Mouse (Mus musculus): Measurements from ENCODE around the gene Kctd19. TPM values are rescaled to one million over a fixed set of nuclear protein-coding genes. Genes with fewer than 3 reads are reported as not detected.
A peak's percentile ranks its signal among the peaks of the same experiment; 100 is the strongest.

Gene Kctd19
- polyA plus RNA-seq, 1 experiment from 2014 or later = not detected

DNA sequence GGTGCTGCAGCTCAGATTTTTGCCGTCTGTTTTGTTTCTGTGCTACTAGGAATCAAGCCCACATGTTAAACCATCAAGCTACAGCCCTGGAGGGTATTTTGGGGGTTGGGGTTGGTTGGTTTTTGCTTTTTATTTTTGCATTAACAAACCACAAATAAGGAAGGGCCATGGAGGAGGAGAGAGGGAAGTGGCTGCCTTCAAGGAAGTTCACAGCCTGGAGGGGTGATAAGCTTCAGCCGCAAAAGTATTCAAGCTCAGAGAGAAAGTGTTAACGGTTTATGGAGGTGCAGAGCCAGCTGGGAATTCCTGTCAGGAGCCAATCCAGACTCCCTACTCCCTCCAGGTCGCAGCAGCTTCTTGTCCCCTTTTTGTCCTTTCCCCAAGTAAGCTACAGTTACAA, 74.3 kb downstream of the Kctd19 start:
- no peak for ATAC-seq (ENCODE audit: low FRiP score)
- peaks cover 7% of the 10 kb centered on the region; the same call in 1 of the 2 replicates for H3K4me1 ChIP-seq (replicated peaks)
- no peak overlapping the region for H3K4me3 ChIP-seq
- no peaks in the 10 kb centered on the region for H3K9me3 ChIP-seq
- peaks cover 13% of the 10 kb centered on the region for H3K36me3 ChIP-seq
- H3K9ac ChIP-seq = no peak overlapping the region
- no peak overlapping the region for H3K27ac ChIP-seq
- H3K27me3 ChIP-seq = peaks cover 4% of the 10 kb centered on the region; the same call in 1 of the 2 replicates
- no peak overlapping the region for H3K4me2 ChIP-seq
- WGBS = 70% methylated on average over 4 of the region's 4 CpGs

DNA sequence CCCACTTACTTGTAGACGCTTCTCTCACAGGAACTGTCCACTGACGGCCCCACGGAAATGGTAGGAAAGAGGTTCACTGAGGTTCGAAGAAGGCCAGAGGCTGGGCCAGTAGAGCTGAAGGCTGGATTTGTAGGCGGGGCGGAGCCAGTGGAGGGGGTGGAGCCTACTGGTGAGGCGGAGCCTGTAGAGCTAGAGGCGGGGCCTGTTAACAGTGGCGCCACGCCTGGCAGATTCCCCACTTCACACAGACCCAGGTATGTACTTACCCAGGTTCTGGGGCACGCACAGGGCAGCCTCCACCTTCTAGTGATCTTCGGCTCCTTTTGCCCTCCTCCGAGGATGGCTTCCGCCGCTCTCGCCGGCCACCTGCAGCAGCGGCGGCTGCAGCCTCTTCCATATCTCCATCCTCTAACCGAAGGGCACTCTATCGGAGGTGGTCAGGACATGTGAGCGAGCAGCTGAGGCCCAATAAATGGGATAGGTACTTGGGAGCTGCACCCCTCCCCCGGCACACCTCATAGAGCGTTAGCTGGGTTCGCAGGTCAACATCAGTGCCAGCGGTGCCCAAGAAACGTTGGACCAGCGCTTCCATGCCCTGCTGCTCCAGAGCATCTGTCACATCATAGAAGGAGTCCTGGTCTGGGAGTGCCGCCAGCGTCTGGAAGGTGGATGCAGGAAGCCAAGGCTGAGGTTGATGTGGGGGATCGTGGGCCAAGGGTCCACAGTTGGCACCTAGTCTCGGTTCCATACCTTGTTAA, 76.8 kb downstream of the Kctd19 start:
- peaks cover 6% of the 10 kb centered on the region; the same call in 1 of the 2 replicates for H3K4me1 ChIP-seq (replicated peaks)
- H3K36me3 ChIP-seq = peaks cover 33% of the 10 kb centered on the region
- no peaks in the 10 kb centered on the region for H3K9me3 ChIP-seq
- H3K4me2 ChIP-seq = peak overlapping the region; percentile 23
- H3K4me3 ChIP-seq = 0 out of 2 replicates have a peak overlapping the region, but pooled peaks have one; percentile 7
- 0 out of 2 replicates have a peak, but pooled peaks have one; percentile 1 for ATAC-seq (ENCODE audit: low FRiP score)
- peaks cover 4% of the 10 kb centered on the region; the same call in 1 of the 2 replicates for H3K27me3 ChIP-seq
- H3K9ac ChIP-seq = no peak overlapping the region
- 51% methylated on average over 32 of the region's 32 CpGs for WGBS
- no peak overlapping the region for H3K27ac ChIP-seq

Other genes with a start within 250 kb of the Kctd19 start
- gene Cbfb, start 242.8 kb downstream of the Kctd19 start, polyA plus RNA-seq (2015; fragmentation: Nextera tagmentation; extraction: Ambion mirVana) = 33.0 and 35.6 TPM in 2 replicates
- gene D230025D16Rik, start 188.4 kb downstream of the Kctd19 start, polyA plus RNA-seq (2015; fragmentation: Nextera tagmentation; extraction: Ambion mirVana) = 27.4 and 29.5 TPM in 2 replicates
- gene B3gnt9, start 158.3 kb downstream of the Kctd19 start, polyA plus RNA-seq (2015; fragmentation: Nextera tagmentation; extraction: Ambion mirVana) = 6.2 and 6.7 TPM in 2 replicates
- gene Tradd, start 148.9 kb downstream of the Kctd19 start, polyA plus RNA-seq (2015; fragmentation: Nextera tagmentation; extraction: Ambion mirVana) = 19.9 and 21.1 TPM in 2 replicates
- 1.1 and 1.2 TPM in 2 replicates for gene Fbxl8, start 148.9 kb downstream of the Kctd19 start, polyA plus RNA-seq (2015; fragmentation: Nextera tagmentation; extraction: Ambion mirVana)
- 0.27 and 0.44 TPM in 2 replicates for gene Hsf4, start 143.7 kb downstream of the Kctd19 start, polyA plus RNA-seq (2015; fragmentation: Nextera tagmentation; extraction: Ambion mirVana)
- 3.9 and 4.5 TPM in 2 replicates for gene Nol3, start 137.4 kb downstream of the Kctd19 start, polyA plus RNA-seq (2015; fragmentation: Nextera tagmentation; extraction: Ambion mirVana)
- 114 and 119 TPM in 2 replicates for gene 4931428F04Rik, start 123.6 kb downstream of the Kctd19 start, polyA plus RNA-seq (2015; fragmentation: Nextera tagmentation; extraction: Ambion mirVana)
- 14.3 and 14.6 TPM in 2 replicates for gene Exoc3l, start 117.4 kb downstream of the Kctd19 start, polyA plus RNA-seq (2015; fragmentation: Nextera tagmentation; extraction: Ambion mirVana)
- gene E2f4, start 115.8 kb downstream of the Kctd19 start, polyA plus RNA-seq (2015; fragmentation: Nextera tagmentation; extraction: Ambion mirVana) = 45.6 and 47.0 TPM in 2 replicates
- gene Elmo3, start 107.9 kb downstream of the Kctd19 start, polyA plus RNA-seq (2015; fragmentation: Nextera tagmentation; extraction: Ambion mirVana) = 1.5 and 1.6 TPM in 2 replicates
- 0.82 and 1.4 TPM in 2 replicates for gene Lrrc29, start 87.2 kb downstream of the Kctd19 start, polyA plus RNA-seq (2015; fragmentation: Nextera tagmentation; extraction: Ambion mirVana)
- 133 and 136 TPM in 2 replicates for gene Tmem208, start 87.1 kb downstream of the Kctd19 start, polyA plus RNA-seq (2015; fragmentation: Nextera tagmentation; extraction: Ambion mirVana)
- 0.74 and 0.76 TPM in 2 replicates for gene Fhod1, start 65.5 kb downstream of the Kctd19 start, polyA plus RNA-seq (2015; fragmentation: Nextera tagmentation; extraction: Ambion mirVana)
- 7.3 and 7.4 TPM in 2 replicates for gene Slc9a5, start 64.7 kb downstream of the Kctd19 start, polyA plus RNA-seq (2015; fragmentation: Nextera tagmentation; extraction: Ambion mirVana)
- gene Plekhg4, start 40.2 kb downstream of the Kctd19 start, polyA plus RNA-seq (2015; fragmentation: Nextera tagmentation; extraction: Ambion mirVana) = 1.6 and 1.9 TPM in 2 replicates
- gene Lrrc36, start 69 bp upstream of the Kctd19 start, polyA plus RNA-seq (2015; fragmentation: Nextera tagmentation; extraction: Ambion mirVana) = 1.1 and 1.7 TPM in 2 replicates
- 170 and 181 TPM in 2 replicates for gene Tppp3, start 58.0 kb upstream of the Kctd19 start, polyA plus RNA-seq (2015; fragmentation: Nextera tagmentation; extraction: Ambion mirVana)
- 30.9 and 34.3 TPM in 2 replicates for gene Zdhhc1, start 83.4 kb upstream of the Kctd19 start, polyA plus RNA-seq (2015; fragmentation: Nextera tagmentation; extraction: Ambion mirVana)
- 7.8 and 11.0 TPM in 2 replicates for gene Hsd11b2, start 105.3 kb upstream of the Kctd19 start, polyA plus RNA-seq (2015; fragmentation: Nextera tagmentation; extraction: Ambion mirVana)
- 201 and 203 TPM in 2 replicates for gene Atp6v0d1, start 152.5 kb upstream of the Kctd19 start, polyA plus RNA-seq (2015; fragmentation: Nextera tagmentation; extraction: Ambion mirVana)
- gene Ripor1, start 191.8 kb upstream of the Kctd19 start, polyA plus RNA-seq (2015; fragmentation: Nextera tagmentation; extraction: Ambion mirVana) = 26.6 and 27.1 TPM in 2 replicates
- 114 and 120 TPM in 2 replicates for gene Ctcf, start 223.1 kb upstream of the Kctd19 start, polyA plus RNA-seq (2015; fragmentation: Nextera tagmentation; extraction: Ambion mirVana)
- 0.43 and 1.2 TPM in 2 replicates for gene Agrp, start 223.9 kb upstream of the Kctd19 start, polyA plus RNA-seq (2015; fragmentation: Nextera tagmentation; extraction: Ambion mirVana)